Mouse (Mus musculus): ENCODE measurements around the gene C1ql1.

The C1ql1 gene

GRCm38 (mm10) chr11:102901199-102901598 is 45.3 kb downstream of the C1ql1 start:
- WGBS, result 31% methylated on average over 4 of the region's 4 CpGs

- WGBS, result 10% methylated on average over 7 of the region's 7 CpGs
Observed at GRCm38 (mm10) chr11:102900763-102901162, 45.7 kb downstream of the C1ql1 start, which contains the start of gene Gfap. Gene Gfap, minus strand, starts transcription at chr11:102900912.

- 58% methylated on average over 9 of the region's 9 CpGs for WGBS
Observed at GRCm38 (mm10) chr11:102898408-102898807, 48.1 kb downstream of the C1ql1 start.

- WGBS, result 73% methylated on average over 20 of the region's 20 CpGs
Observed at GRCm38 (mm10) chr11:102896641-102897040, 49.8 kb downstream of the C1ql1 start.

GRCm38 (mm10) chr11:102895779-102896178 is 50.7 kb downstream of the C1ql1 start:
- WGBS, result 85% methylated on average over 9 of the region's 9 CpGs

- 91% methylated on average over 4 of the region's 4 CpGs for WGBS
Observed at GRCm38 (mm10) chr11:102894716-102895115, 51.8 kb downstream of the C1ql1 start.

- WGBS, result 26% methylated on average over 43 of the region's 43 CpGs
Observed at GRCm38 (mm10) chr11:102893015-102893651, 53.4 kb downstream of the C1ql1 start.

GRCm38 (mm10) chr11:102890096-102890495 is 56.4 kb downstream of the C1ql1 start:
- WGBS, result 83% methylated on average over 5 of the region's 5 CpGs
